Mouse (Mus musculus) kidney, embryonic 15.5 days (tissue): ENCODE measurements at regions not wholly inside any gene's neighbourhood (a gene's known extent, or its start where the extent isn't known, plus 50 kb on each side); places are given as distances from the start of the nearest gene placed in this dataset.

Source experiments
- ATAC-seq: fragments of 200-750 bp; cut with Nextera tagmentation; replicated peaks from 2 replicates; pipeline ENCODE4 v1.8.0; 2017; ENCODE audit warnings: moderate TSS enrichment; ENCODE audit not compliant: low FRiP score
- H3K27ac ChIP-seq: fragments of 300-500 bp; sonication (generic); 2 replicates; pipeline ENCODE4 v1.5.1; 2015; ENCODE audit warnings: mild to moderate bottlenecking, inconsistent platforms
- H3K27me3 ChIP-seq: fragments of 300-500 bp; sonication (generic); 2 replicates; pipeline ENCODE4 v1.6.1; 2015; ENCODE audit warnings: inconsistent platforms
- H3K36me3 ChIP-seq: fragments of 300-500 bp; sonication (generic); 2 replicates; pipeline ENCODE4 v1.6.1; 2015; ENCODE audit warnings: inconsistent platforms
- H3K4me1 ChIP-seq: fragments of 300-500 bp; sonication (generic); 2 replicates; pipeline ENCODE4 v1.6.1; 2015; ENCODE audit warnings: inconsistent platforms
- H3K4me2 ChIP-seq: fragments of 300-500 bp; sonication (generic); 2 replicates; pipeline ENCODE4 v1.6.1; 2015; ENCODE audit warnings: moderate library complexity, mild to moderate bottlenecking, inconsistent platforms
- H3K4me3 ChIP-seq: fragments of 300-500 bp; sonication (generic); replicated peaks from 2 replicates; pipeline ENCODE4 v1.5.1; 2015; ENCODE audit warnings: mild to moderate bottlenecking, inconsistent platforms
- H3K9ac ChIP-seq: fragments of 300-500 bp; sonication (generic); 2 replicates; pipeline ENCODE4 v1.6.1; 2015; ENCODE audit warnings: mild to moderate bottlenecking, inconsistent platforms
- H3K9me3 ChIP-seq: fragments of 300-500 bp; sonication (generic); replicated peaks from 2 replicates; pipeline ENCODE4 v1.6.1; 2016; ENCODE audit warnings: inconsistent platforms
- WGBS: fragments of 180-500 bp; shearing (Covaris S2); methylation state at CpG from one replicate; pipeline ENCODE4 v1.1.7; 2015; ENCODE audit warnings: mixed read lengths; 5-methylcytosine and 5-hydroxymethylcytosine counted together

GRCm38 (mm10) chr2:178673621-178674020 is 243.3 kb downstream of the Cdh26 start:
- H3K9me3 ChIP-seq = no peaks in the 10 kb centered on the region
- no peak overlapping the region for H3K9ac ChIP-seq
- H3K4me3 ChIP-seq = no peak overlapping the region
- H3K27me3 ChIP-seq = no peaks in the 10 kb centered on the region
- 67% methylated on average over 4 of the region's 4 CpGs for WGBS
- H3K4me1 ChIP-seq = peaks cover 13% of the 10 kb centered on the region
- no peak for ATAC-seq
- H3K4me2 ChIP-seq = no peak overlapping the region
- H3K27ac ChIP-seq = no peak overlapping the region
- no peaks in the 10 kb centered on the region for H3K36me3 ChIP-seq

DNA sequence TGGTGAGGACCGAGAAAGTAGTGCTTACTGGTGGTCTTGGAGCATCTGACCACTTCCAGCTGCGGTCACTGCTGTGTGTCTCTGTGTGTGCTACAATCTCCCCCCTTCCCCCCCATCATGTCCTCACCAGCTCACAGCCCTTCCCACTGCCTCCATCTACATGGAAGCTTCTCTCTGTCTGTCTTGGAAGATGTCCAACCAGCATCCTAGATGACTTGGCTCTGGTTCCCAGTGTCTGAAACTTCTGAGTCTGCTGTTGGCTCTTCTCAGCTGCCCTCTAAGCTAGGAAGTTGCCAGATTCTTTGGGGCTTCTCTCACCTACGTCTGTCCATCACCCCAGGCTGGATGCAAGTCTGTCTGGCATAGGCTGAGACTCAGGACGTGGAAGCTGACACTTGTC is 244.3 kb downstream of the Cdh26 start:
- WGBS = 67% methylated on average over 4 of the region's 4 CpGs
- H3K4me2 ChIP-seq = no peak overlapping the region
- no peaks in the 10 kb centered on the region for H3K36me3 ChIP-seq
- H3K4me1 ChIP-seq = peaks cover 15% of the 10 kb centered on the region
- no peak for ATAC-seq
- no peak overlapping the region for H3K9ac ChIP-seq
- no peak overlapping the region for H3K4me3 ChIP-seq
- no peaks in the 10 kb centered on the region for H3K9me3 ChIP-seq
- H3K27ac ChIP-seq = no peak overlapping the region
- no peaks in the 10 kb centered on the region for H3K27me3 ChIP-seq

DNA sequence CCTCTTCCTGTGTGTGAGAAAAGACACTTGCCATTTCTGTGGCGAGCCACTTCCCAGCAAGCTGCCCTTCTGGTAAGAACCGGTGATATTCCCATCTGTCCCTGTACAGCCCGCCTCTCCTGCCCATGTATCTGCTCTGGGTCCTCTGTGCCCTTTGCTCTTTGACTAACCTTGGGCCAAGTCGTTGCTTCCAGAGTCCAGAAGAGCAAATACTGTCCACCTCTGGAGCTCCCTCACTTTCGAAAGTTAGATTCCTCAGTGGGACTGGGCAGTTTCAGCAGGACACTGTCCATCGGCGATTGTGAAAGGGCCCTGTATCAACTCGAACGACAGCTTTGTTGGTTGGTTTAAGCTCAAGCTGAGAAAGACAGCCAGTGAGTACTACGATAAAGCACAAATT is 246.6 kb downstream of the Cdh26 start:
- H3K4me2 ChIP-seq = no peak overlapping the region
- no peak overlapping the region for H3K9ac ChIP-seq
- H3K4me1 ChIP-seq = peaks cover 8% of the 10 kb centered on the region; the same call in 1 of the 2 replicates
- no peaks in the 10 kb centered on the region for H3K27me3 ChIP-seq
- H3K9me3 ChIP-seq = no peaks in the 10 kb centered on the region
- no peaks in the 10 kb centered on the region for H3K36me3 ChIP-seq
- H3K27ac ChIP-seq = no peak overlapping the region
- H3K4me3 ChIP-seq = no peak overlapping the region
- no peak for ATAC-seq
- 79% methylated on average over 10 of the region's 10 CpGs for WGBS

DNA sequence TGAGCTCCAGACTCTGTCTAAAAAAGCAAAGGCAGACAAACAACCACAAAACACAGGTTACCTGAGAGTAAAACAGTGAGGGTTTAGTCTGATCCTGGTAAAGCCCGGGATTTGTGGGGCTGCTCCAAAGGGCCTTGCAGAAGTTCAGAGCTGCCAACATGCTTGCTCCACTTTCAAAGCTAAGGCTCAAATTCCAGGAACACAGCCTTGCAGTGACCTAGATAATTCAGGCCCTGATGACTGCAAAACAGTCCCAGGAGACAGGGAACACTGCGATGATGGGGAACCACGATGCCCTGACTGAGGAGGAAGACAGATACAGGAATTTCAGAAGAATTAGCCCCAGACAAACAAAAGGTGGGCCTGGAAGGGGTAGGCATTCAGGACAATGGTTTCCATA is 250.0 kb downstream of the Cdh26 start:
- ATAC-seq = no peak
- 41% methylated on average over 3 of the region's 3 CpGs for WGBS

GRCm38 (mm10) chr2:178684026-178684958 is 254.0 kb downstream of the Cdh26 start:
- peaks cover 20% of the 10 kb centered on the region for H3K4me1 ChIP-seq
- WGBS = 48% methylated on average over 9 of the region's 9 CpGs
- H3K36me3 ChIP-seq = no peaks in the 10 kb centered on the region
- H3K4me2 ChIP-seq = no peak overlapping the region
- H3K9ac ChIP-seq = no peak overlapping the region
- H3K9me3 ChIP-seq = no peaks in the 10 kb centered on the region
- H3K4me3 ChIP-seq = no peak overlapping the region
- no peaks in the 10 kb centered on the region for H3K27me3 ChIP-seq
- ATAC-seq = peak; percentile 41; the same call in 1 of the 2 replicates
- H3K27ac ChIP-seq = no peak overlapping the region

More for the DNA sequence above, 250.0 kb downstream of the Cdh26 start:
- Histone ChIP-seq H3K4me1 (peaks cover 14% of the 10 kb centered on the region; the same call in 1 of the 2 replicates), H3K9ac (no peak overlapping the region), H3K4me2 (no peak overlapping the region), H3K36me3 (no peaks in the 10 kb centered on the region), H3K27me3 (no peaks in the 10 kb centered on the region), H3K4me3 (no peak overlapping the region), H3K9me3 (no peaks in the 10 kb centered on the region), H3K27ac (no peak overlapping the region)

GRCm38 (mm10) chr2:178685211-178685610 is 254.9 kb downstream of the Cdh26 start:
- Histone ChIP-seq H3K4me1 (peaks cover 20% of the 10 kb centered on the region), H3K9me3 (no peaks in the 10 kb centered on the region), H3K9ac (no peak overlapping the region), H3K27ac (no peak overlapping the region), H3K27me3 (no peaks in the 10 kb centered on the region), H3K4me3 (no peak overlapping the region), H3K4me2 (no peak overlapping the region), H3K36me3 (no peaks in the 10 kb centered on the region)
- no peak for ATAC-seq
- 82% methylated on average over 5 of the region's 5 CpGs for WGBS

GRCm38 (mm10) chr2:178686167-178686601 is 255.9 kb downstream of the Cdh26 start:
- Histone ChIP-seq H3K9me3 (no peaks in the 10 kb centered on the region), H3K27ac (no peak overlapping the region), H3K36me3 (no peaks in the 10 kb centered on the region), H3K4me3 (no peak overlapping the region), H3K27me3 (no peaks in the 10 kb centered on the region), H3K4me2 (no peak overlapping the region), H3K4me1 (peaks cover 17% of the 10 kb centered on the region), H3K9ac (no peak overlapping the region)
- WGBS = 63% methylated on average over 7 of the region's 7 CpGs
- ATAC-seq = no peak

DNA sequence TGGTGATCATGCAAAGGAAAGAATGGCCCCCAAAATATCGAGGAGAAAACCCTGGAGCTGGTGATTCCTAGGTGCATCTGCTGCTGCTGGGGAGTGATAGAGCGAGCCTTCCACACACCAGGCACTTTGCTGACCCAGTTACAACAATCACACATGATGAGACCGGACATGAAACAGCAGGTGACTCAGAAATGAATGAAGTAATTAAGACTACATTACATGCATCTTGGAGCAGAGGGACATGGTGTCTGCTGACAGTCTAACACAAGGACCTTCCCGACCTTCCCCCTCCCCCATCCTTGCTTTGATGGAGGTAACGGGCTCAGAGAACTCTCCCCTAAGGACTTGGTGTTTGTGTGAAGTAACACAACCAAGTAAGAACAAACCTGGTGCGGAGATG is 258.3 kb downstream of the Cdh26 start:
- Histone ChIP-seq H3K4me3 (no peak overlapping the region), H3K36me3 (no peaks in the 10 kb centered on the region), H3K27ac (no peak overlapping the region), H3K27me3 (no peaks in the 10 kb centered on the region), H3K9me3 (no peaks in the 10 kb centered on the region), H3K4me1 (peaks cover 12% of the 10 kb centered on the region), H3K9ac (no peak overlapping the region), H3K4me2 (no peak overlapping the region)
- no peak for ATAC-seq
- WGBS = 79% methylated on average over 6 of the region's 6 CpGs

- Histone ChIP-seq H3K9ac (no peak overlapping the region), H3K27ac (no peak overlapping the region)
- WGBS = 73% methylated on average over 13 of the region's 13 CpGs
Observed at GRCm38 (mm10) chr2:178691190-178691864, 261.0 kb downstream of the Cdh26 start.

GRCm38 (mm10) chr2:178691865-178692228 is 261.5 kb downstream of the Cdh26 start:
- Histone ChIP-seq H3K27me3 (no peaks in the 10 kb centered on the region), H3K4me3 (no peak overlapping the region), H3K27ac (no peak overlapping the region), H3K9ac (no peak overlapping the region), H3K9me3 (no peaks in the 10 kb centered on the region), H3K4me1 (peaks cover 9% of the 10 kb centered on the region), H3K36me3 (no peaks in the 10 kb centered on the region), H3K4me2 (no peak overlapping the region)
- ATAC-seq = no peak
- 78% methylated on average over 4 of the region's 4 CpGs for WGBS

More at GRCm38 (mm10) chr2:178691190-178691864, 261.0 kb downstream of the Cdh26 start:
- H3K4me3 ChIP-seq = no peak overlapping the region
- no peak for ATAC-seq
- H3K4me1 ChIP-seq = peaks cover 9% of the 10 kb centered on the region
- no peaks in the 10 kb centered on the region for H3K36me3 ChIP-seq
- H3K9me3 ChIP-seq = no peaks in the 10 kb centered on the region
- H3K27me3 ChIP-seq = no peaks in the 10 kb centered on the region
- no peak overlapping the region for H3K4me2 ChIP-seq

- ATAC-seq = no peak
- Histone ChIP-seq H3K27me3 (no peaks in the 10 kb centered on the region), H3K27ac (no peak overlapping the region), H3K4me3 (no peak overlapping the region), H3K36me3 (no peaks in the 10 kb centered on the region), H3K9ac (no peak overlapping the region), H3K4me2 (no peak overlapping the region), H3K9me3 (no peaks in the 10 kb centered on the region), H3K4me1 (peaks cover 7% of the 10 kb centered on the region)
- WGBS = 80% methylated on average over 3 of the region's 3 CpGs
Observed at GRCm38 (mm10) chr2:178692231-178692630, 261.9 kb downstream of the Cdh26 start.

GRCm38 (mm10) chr2:178698648-178699047 is 268.3 kb downstream of the Cdh26 start:
- WGBS = 69% methylated on average over 13 of the region's 13 CpGs
- Histone ChIP-seq H3K9ac (no peak overlapping the region), H3K27ac (no peak overlapping the region), H3K4me1 (no peaks in the 10 kb centered on the region), H3K9me3 (no peaks in the 10 kb centered on the region), H3K27me3 (no peaks in the 10 kb centered on the region), H3K4me3 (no peak overlapping the region), H3K36me3 (no peaks in the 10 kb centered on the region), H3K4me2 (no peak overlapping the region)
- ATAC-seq = no peak
